Mouse (Mus musculus): ENCODE results near the gene Rgs3.

Gene Rgs3

GRCm38 (mm10) chr4:62729941-62730340 is 170.3 kb downstream of the Rgs3 start:
- DNase-seq = no peak

GRCm38 (mm10) chr4:62730861-62731260 is 171.2 kb downstream of the Rgs3 start:
- no peak for DNase-seq

DNA sequence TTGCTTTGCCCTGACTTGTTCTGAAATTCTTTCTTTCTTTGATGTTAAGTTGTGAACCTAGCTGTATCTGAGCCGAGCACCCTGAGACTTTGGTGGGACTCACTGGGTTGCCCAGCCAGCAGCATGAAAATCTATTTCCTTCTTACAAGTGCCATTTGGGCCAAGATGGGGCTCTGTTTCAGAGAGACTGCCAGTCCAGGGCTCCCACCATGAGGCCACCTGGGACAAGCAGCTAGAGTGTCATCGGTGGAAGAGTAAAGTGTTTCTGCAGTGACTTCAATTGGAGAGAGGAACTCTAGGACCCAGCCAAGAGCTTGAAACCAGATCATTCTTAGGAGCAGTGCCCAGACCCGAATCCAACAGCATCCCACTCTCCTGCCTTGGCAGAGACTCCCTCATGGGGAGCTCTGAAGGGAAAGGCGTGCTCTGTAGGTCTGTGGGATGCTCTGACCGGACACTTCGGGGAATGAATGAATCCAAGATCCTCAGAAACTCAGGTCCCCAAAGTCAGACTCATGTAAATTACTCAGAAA is 171.9 kb downstream of the Rgs3 start:
- no peak for DNase-seq

GRCm38 (mm10) chr4:62732096-62732495 is 172.4 kb downstream of the Rgs3 start:
- no peak for DNase-seq

DNA sequence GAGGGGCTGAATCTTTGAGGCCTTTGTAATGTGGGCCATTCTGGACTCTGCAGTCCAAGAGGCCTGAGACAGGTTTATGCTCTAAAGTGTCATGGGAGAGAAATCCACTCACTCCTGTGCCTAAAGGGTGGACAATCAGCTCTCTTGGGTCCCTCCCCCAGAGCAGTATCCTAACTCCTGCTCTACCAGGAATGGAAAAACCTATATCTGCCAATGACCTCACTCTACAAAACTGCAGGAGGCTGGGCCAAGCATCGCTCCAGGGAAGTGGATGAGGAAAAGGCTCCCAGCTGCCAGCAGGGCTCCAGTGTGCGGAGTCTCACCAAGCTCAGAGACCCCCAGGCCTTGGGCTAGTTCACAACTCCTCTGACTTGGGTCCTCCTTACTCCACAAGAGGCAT is 173.2 kb downstream of the Rgs3 start:
- DNase-seq = peak; percentile 33

DNA sequence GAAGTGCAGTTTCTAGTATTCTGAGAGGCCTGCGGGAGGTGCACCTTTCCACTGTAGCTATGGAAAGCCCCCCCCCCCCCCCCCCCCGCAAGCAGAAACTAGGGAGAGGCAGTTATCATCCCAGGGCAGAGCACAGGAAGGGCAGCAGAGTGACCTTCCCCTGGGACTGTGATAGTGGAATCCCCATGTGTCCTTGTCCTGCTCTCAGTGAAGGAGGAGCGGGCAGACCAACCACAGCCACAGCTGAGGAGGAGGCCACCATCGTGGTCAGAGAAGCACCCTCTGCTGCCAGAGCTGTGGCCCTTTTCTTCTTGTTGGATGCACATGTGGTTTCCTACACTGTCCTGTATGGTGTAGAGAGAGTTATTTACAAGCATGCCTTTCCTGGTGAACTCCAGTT is 174.3 kb downstream of the Rgs3 start:
- no peak for DNase-seq

- no peak for DNase-seq
These were observed 175.6 kb downstream of the Rgs3 start for GRCm38 (mm10) chr4:62735291-62735690.

GRCm38 (mm10) chr4:62735878-62736277 is 176.2 kb downstream of the Rgs3 start:
- peak; percentile 28 for DNase-seq

GRCm38 (mm10) chr4:62736421-62736820 is 176.8 kb downstream of the Rgs3 start:
- peak; percentile 30 for DNase-seq

DNA sequence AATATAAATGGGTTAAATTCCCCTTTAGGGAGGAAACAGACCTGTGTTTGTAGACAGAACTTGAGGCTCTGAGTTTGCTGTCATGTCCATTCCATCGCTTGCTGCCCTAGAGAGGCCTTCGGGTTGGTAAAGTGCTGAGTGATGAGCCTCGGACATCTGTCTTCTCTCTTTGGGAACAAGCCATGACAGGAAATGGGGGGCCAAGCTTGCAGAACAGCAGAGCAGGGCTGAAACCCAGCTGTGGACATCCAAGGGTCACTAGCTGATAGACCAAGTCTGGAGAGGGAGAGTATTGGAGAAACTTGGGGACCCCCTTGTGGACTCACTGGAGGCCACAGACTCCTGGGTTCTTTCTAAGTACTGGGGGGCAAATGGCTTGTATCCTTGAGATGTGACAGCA is 177.3 kb downstream of the Rgs3 start:
- no peak for DNase-seq

DNA sequence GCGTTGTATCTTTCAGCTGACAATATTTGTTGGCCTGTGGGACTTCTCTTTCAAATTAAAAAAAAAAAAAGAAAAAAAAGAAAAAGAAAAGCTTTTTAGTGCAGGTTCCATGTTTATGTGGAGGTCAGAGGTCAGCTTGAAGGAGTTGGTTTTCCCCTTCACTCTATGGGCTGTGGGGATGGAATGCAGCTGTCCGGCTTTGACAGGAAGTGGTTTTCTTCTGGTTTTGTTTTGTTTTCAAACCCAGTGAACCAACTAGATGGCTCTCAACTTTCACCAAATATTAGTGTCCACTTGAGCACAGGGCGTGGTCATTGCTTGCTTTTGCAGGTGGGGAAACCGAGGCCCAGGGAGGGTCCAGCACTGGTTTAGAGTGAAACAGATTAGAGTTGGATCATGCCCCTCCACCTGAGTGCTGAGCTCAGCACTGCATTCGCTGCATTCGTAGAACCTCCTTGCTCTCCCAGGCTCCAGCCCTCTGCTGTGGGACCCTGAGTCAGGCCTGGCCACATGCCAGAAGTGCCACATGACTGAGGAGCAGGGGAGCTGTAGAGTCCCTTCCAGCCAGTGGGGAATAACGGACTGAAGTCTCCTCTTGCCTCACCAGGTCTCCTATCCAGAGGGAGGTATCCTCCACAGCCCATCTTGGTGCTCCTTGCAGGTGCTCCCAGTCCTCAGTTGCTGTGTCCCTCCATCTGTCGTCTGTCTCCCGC is 178.5 kb downstream of the Rgs3 start:
- peak; percentile 75 for DNase-seq

DNA sequence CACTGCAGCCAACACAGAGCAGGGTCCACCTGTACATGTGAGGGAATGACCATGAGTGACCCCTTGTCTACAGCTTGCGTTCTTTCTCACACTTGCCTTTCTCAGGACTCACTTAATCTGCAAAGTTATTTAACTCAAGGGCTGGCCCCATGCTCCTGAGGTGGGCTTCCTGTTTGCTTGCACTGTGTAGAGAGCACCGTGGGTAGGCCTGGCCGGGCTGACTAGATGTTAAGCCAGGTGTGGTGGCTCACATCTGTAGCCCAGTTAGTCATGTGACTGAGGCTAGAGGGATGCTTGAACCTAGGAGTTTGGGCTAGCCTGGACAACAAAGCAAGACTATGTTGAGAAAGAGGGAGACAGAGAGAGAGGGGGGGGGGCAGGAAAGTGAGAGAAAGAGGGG is 179.3 kb downstream of the Rgs3 start:
- no peak for DNase-seq

GRCm38 (mm10) chr4:62739591-62739990 is 179.9 kb downstream of the Rgs3 start:
- no peak for DNase-seq

GRCm38 (mm10) chr4:62740282-62741054 is 180.8 kb downstream of the Rgs3 start:
- DNase-seq = no peak

DNA sequence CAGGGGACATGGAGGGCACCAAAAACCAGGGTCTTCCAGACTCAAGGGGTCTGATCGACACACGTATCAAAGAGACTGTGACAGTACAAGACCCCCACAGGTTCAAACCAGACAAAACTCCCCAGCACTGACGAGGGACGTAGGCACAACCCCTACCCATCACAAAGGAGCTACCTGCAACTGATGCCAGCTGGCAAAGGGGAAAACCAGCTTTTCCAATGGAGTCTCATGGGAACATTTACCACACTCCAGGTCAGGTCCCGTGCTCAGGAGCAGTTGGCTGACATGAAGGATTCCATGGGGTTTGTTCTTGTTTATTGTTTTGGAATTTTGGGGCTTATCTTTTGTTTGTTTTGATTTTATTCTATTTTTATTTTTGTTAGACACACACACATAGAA is 181.4 kb downstream of the Rgs3 start:
- no peak for DNase-seq

- peak; percentile 64 for DNase-seq
These were observed 182.0 kb downstream of the Rgs3 start for GRCm38 (mm10) chr4:62741601-62742000.

DNA sequence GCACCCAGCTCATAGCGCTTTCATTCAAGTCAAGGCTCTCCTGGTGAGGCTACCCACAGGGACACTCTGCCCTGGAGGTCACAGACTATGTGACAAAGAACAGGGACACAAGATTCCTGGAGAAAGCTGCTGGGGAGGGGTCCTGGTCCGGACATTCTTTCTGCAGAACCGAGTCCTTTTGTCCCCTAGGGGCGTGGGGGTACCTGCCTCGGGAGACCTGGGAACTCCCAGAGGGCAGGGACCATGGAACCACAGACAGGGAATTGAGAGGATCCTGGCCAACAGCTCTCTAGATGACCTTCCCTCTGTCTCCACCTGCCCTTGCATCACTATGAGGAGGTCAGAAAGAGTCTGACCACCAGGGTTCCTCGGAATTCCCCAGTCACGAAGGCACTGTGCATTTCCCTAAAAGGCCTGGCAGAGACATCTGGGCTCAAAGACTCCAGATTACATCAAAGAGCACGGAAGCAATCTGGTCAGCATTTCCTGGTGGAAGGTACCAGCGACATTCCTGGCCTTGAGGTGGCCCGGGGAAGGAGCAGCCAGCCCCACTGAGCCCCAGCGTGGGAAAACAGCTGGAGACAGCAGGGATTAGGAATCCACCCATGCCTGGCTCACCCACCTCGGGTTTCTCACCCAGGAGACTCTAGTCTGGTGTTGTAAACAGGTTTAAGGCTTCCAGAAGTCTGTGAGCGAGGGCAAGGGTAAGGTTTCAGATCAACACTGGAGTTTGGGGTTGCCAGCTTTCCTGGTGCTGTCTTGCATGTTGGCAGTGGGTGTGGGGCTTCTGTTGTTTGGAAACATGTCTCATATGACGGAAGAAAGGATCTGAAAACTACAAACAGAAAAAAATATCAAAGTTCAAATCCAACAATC is 183.5 kb downstream of the Rgs3 start:
- DNase-seq = no peak

DNA sequence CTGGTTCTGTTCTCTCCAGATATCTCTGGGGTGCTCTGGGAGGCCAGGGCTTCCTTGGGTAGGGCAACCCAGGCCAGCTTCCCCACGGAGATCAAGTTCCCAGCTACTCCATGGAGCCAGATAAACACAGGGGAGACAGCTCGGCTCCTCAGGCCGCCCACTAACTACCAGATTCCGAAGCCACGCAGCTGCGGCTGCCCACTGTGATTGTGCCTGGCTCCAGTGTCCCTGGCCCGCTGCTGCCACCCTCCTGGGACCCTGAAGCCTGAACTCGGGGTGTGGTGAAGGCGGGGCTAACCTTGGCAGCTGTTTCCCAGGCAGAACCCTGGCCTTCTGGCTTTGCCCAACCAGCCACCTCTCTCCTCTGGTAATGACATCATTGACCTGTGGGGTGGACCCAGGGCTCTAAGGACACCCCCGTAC is 184.9 kb downstream of the Rgs3 start:
- DNase-seq = no peak

- DNase-seq = no peak
These were observed 185.5 kb downstream of the Rgs3 start for GRCm38 (mm10) chr4:62744985-62745638.

Data from retina, postnatal 1 day (tissue).